Mouse (Mus musculus) fat pad, adult 2 months (tissue): ENCODE measurements at regions not wholly inside any gene's neighbourhood (a gene's known extent, or its start where the extent isn't known, plus 50 kb on each side); places are given as distances from the start of the nearest gene placed in this dataset.

Source experiments
- DNase-seq: peaks from one replicate; pipeline ENCODE4 v3.0.0-alpha.2; 2011; ENCODE audit warnings: low read depth, low spot score; ENCODE audit errors: extremely low read depth

DNA sequence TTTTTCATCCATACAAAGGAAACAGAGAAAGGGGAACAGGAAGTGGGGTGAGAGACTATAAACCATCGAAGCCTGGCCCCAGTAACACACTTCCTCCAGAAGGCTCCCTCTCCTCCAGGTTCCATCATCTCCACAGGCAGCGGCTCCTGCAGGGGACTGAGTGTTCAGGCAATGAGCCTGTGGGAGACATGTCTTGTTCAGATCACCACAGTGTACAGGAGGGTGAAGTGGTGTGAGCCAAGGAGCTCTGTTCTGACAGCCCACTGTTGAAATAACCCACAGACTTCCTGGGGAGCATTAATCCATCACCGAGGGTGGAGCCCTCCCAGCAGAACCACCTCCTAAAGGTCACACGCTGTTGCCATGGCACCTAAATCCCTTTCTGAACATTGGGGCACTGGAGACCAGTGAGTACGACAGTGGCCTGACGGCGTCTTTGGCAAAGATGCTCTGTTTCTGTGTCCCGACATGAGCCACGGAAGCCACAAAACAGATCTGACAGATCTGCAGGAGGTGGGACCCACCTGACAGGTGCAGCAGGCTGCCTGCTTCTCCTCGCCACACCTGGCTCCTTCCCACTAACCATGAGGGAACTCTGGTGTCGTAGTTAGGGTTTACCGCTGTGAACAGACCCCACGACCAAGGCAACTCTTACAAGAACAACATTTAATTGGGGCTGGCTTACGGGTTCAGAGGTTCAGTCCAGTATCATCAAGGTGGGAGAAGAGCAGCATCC, 60.9 kb downstream of the Psmg1 start:
- DNase-seq = no peak

DNA sequence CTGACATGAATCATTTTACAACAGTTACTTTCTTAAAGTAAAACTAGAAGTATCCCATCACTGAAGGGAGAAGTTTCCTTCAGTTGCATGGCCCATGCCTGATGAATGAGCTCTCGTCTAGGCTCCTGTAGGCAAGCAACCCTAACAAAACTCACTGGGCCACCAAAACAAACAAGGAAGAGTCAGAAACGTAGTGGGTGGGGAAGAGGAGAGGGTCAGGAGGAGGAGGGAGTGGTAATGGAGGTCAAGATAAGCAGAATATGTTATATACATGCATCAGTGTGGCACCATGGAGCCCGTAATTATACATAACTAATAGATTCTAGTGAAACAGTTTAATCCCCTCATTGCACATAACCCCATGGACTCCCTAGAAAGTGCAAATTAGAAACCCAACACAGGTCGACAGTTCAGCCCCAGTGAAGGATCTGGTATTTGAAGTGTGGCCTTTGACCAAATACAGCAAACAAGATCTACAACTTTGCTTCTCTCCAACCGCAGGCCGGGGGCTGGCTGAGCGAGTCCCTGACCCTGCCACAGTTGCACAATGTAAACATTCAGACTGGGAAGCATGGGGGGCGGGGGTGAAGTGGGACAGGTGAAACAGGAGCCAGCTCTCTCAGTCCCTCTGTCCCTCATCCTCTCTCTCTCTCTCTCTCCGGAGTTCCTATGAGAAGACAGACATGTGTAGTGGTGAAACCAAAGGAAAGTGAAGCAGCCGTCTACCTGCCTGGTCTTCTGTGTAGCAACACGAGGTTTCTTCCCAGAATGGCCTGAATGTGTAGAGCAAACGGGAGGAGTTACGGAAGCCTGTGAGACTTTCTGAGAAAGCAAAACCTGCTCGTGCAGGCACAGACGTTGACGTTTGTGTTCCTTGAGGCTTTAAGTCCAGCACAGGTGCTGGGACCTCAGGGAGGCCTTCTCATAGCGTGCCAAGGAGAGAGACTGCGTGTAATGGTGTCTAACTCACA, 62.2 kb downstream of the Psmg1 start:
- DNase-seq = no peak

DNA sequence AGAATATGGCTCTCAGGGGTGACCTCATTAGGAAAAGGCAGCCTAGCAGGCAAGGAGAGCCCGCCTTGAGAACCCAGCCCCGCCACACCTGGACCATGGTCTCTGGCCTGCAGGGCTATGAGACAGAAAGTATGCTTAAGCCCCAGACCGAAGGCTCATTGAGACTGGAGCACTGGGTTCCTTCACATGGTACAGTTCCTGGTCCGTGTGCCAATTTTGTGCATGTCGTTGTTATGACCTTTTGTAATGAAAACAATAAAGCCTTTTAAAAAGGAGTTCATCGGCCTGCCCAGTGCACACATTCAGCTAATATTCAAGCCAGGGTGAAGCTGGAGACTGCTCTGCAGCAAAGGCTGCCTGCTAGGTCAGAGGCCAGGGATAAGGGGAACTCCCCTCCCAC, 64.2 kb downstream of the Psmg1 start:
- no peak for DNase-seq

DNA sequence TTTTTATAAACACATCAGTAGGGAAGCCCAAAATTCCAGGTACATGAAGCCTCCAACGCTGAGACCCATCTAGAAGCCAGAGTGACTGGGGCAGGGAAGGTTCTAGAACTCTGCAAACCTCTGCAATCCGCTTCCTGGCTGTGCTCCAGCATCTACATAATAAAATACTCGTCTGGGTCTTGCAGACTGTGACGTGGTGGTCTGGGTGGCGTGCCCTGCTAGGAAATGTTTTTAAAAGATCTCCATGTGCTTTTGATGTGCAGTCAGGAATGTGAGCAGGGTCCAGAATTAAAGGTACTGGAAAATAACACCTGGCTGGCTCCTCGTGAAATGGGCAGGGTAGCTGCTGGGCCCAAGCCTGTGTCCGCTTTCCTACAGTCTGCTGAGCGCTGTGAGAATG, 66.0 kb downstream of the Psmg1 start:
- DNase-seq = no peak

DNA sequence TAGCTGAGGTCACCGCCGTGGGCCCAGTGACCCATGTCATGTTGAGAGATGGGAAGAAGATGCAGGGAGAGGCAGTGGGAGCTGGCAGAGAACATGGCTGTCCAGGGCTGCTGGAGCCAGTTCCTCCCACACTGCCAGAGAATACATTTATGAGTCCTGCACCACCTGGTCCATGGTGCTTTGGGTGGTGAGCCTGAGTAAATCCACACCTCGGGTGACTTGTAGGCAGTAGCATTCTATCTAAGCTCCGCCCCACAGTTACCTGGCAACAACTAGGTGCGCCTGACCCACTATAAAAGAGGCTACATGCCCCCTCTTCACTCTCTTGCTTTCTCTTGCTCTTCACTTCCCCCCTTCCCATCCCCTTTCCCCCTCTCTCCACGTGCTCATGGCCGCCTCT, 66.8 kb downstream of the Psmg1 start:
- no peak for DNase-seq

DNA sequence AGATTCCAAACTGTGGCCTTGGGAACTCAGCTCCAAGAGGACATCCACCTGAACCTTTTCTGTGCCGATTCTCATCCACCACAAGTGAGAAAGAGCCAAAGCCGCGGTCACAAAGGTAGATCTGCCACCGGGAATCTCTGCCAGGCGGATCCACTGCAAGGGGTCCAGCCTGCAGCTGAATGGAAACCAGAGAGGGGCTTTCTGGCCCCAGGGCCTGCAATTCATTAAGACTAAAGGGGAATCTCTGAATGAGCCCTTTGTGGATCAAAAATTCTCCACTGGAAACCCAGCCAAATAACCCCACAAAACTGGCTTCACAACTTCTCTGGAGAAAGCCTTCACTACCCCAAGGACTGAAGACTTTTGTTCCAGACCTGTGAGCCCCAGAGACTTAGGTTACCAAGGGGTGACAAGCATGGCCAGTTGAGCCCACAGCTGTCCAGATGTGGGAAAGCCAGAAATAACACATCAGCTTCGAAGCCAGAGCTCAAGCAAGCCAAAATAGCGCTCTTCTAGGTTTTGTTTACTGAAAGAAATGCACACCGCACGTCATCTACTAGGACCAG, 68.3 kb downstream of the Psmg1 start:
- no peak for DNase-seq

DNA sequence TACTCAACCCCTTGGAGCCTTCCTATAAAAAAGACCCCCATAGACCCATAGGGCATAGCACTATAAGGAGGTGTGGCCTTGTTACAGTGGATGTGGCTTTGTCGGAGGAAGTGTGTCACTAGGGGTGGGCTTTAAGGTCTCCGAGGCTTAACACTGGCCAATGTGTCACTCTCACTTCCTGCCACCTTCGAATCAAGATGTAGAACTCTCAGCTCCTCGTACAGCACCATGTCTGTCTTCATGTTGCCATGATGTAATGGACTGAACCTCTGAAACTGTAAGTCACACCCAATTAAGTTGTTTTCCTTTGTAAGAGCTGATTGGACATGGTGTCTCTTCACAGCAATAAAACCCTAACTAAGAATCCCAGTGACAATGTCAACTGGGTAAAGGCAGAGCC, 69.6 kb downstream of the Psmg1 start:
- no peak for DNase-seq

DNA sequence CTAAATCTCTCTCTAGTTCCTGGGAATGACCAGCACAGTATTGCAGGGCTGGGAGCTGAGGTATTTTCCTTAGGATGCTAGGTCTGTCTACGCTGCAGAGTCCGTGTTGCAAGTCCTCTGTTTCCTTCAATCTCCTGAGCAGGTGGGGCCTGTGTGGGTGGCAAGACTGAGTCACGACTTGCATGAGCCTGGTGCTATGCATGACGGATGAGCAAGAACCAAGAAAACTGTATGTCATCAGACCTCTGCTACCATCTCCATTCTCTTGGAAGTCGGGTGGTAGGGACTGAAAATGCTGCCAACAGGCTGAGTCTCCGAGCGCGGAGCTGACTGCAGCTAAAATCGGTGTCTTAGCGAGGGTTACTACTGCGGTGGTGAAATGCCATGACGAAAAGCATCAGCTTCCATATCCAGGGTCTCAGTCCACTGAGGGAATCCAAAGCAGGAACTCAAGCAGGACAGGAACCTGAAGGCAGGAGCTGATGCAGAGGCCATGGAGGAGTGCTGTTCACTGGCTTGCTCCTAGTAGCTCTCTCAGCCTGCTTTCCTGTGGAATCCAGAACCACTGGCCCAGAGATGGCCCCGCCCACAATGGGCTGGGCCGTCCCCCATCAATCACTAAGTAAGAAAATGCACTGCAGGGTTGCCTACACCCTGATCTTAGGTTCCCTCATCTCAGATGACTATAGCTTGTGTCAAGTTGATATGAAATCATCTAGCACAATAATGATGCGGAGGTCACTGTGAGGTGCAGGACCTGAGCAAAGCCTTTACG, 71.9 kb downstream of the Psmg1 start:
- no peak for DNase-seq

DNA sequence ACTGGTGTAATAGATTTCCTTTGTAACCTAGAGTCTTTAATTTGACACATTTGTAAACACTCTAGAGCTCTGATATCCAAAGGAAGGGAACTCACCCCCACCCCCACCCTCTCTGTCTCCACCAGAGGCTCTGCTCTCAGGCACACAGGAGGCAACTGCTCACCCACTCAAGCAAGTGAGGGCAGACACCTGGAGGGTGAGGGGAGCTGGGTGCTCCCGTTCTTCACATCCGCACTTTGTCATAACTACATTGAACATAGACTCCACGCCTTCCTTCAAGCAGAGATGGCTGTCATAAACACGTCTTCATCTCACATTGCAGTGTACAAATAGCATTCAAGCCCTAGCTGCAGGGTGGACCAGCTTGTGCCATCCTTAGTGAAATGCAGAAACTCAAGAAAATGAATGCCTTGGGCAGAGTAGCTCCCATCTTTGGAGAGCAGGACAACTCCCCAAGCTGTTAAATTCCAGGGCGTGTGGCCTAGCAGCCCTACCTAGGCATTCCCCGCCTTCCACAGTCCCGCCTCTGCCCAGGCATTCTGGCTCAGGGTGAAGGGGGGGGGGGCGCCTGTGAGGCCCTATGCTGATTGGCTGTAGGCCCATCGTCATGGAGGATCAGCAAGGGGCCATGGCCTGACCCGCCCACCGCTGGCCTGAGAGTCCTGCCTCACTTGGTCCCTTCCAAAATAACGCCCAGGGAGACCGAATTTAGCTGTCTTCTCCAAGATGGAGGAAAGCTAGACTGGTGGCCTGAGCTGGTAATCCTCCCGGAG, 72.9 kb downstream of the Psmg1 start:
- no peak for DNase-seq

DNA sequence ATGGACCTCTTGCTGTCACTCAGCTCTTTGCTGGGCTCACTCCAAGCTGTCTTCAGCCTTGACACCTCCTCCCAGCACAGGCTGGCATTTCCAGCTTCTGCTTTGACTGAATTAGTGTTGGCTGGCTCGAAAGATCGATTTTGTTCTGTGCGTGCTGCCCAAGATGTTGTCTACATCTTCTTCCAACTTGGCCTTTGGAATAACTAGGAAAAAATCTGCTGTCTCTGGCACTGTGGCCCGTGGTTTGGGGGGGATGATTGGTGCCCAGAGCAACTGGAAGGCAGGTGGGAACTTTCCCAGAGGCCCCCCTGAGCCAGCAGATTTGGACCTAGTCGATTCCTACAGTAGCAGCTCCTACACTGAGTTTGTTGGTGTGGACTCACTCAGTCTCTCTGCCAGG, 76.9 kb downstream of the Psmg1 start:
- DNase-seq = no peak

DNA sequence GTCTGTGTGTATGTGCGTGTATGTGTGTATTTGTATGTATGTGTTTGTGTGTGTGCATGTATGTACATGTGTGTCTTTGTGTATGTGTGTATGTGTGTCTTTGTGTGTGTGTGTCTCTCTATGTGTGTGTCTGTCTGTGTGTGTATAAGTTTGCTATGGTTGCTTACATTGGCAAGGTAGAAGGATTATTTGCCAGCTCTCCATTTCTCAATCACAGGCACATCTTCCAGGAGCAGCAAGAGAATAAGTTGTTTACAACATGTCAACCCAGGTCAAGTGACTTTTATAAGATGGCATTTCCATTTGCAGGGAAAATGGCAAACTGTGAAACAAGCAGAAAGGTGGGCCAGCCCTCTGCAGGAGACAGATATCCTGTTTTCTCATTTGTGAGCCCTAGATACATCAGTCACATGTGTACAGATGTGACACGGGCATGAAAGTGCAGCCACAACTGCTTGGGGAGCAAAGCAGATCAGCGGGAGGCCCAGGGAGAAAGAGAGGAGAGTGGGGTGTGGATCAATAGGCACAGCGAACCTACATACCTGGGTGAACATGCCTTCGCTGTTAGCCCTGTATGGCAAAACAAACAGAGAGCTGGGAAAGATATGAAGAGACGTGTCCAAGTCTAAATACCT, 86.1 kb downstream of the Psmg1 start:
- DNase-seq = no peak

DNA sequence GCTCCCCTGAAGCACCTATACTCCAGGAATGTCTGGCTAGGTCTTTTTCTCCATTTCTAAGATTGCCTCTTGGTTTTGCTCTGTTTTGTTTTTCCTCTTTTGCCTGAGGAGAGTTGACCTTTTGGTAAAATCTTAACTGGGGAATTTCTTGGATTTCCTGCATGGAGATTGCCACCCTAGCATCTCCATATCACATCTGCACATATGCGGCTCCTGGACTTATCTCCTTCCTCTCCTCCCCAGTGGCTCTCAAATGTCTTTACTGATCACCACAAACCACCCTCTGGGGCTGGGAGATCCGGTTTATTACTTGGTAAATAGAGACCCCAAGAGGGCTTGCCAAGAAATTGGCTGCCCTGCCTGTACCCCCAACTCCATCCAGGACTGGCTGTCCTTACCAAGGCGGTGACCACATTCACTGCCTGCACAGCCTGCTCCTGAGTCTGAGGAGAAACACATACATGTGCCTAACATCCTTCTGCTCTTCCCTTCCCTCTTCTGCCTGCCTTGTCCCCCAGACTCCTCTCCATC, 87.3 kb downstream of the Psmg1 start:
- DNase-seq = no peak

DNA sequence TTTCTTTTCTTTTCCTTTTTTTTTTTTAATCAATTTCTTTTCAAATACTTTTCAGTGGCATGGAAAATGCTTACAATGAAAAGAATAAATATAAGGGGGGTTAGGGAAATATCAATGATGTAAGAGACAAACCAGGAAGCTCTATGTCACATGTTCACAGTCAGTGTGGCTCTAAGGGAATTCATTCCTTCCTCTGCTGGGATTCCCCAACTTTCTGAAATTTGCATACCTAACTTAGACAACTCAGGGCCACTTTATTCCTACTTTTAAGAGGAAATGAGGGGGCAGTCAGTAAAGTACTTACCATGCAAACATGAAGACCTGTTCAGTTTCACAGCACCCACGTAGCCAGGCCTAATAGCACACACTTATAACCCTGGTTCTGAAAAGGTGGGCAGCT, 88.6 kb downstream of the Psmg1 start:
- no peak for DNase-seq

DNA sequence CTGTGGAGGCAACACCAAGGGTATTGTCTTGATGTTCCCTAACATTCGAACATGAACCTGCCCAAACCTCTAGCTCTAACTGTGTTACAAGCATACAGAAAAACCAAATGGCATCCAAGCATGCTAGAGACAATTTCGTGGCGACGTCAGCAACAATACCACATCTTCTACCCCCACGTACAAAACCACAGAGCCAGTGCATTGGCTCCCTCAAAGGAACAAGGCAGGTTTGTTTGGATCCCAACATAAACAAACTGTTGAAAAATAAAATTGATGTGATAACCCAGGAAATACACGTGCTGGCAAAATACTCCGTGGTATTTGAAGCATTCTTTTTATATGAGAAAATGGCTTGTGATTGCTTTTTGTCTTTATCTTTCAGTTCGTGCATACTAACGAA, 89.4 kb downstream of the Psmg1 start:
- DNase-seq = no peak

DNA sequence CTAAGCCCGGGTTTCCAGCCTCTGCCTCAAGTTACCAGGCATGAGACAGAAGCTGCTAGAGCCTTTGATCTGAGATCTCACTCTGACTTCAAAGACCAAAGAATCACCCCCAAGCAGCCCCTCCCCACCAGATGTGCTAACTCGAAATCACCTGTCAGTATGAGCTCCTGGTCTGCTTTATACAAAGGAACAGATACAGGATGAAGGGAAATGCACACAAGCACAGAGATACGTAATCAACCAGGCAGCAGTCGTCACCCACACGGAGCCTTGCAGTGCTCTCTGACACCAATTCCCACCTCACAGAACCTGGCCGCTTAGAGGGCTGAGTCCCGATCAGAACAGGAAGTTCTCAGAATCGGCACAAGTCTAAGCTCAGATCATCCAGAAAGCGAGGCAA, 90.6 kb downstream of the Psmg1 start:
- no peak for DNase-seq

DNA sequence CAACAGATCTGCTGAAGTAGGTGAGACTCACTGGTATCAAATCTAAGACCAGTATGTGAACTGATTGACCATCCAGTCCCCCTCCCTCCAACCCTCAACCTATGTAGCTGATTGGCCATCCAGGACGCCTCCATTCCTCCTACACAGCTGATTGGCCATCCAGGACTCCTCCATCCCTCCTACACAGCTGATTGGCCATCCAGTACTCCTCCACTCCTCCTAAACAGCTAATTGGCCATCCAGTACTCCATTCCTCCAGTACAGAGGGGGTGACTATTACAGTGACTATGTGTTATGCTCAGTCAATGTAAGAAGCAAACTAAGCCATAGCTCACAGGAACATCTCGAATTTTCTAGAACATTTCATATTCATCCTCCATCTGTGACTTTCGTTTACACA, 91.1 kb downstream of the Psmg1 start:
- DNase-seq = no peak

DNA sequence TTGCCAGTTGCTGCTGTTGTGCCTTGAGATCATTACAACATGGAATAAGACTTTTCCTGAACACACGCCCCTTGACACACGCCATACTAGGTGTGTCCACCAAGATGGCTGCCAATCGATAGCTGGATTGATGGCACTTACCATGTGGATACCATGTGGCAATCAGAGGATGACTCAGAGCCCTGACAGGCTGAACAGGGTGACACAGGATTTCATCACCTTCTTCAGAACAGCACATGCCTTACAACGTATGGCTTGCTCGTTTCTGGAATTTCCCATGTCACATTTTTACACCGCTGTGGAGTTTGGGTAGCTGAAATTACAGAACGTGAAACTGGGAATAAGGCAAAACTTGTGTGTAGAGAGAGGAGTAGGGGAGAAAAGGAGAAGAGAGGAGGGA, 92.9 kb downstream of the Psmg1 start:
- peak; percentile 80 for DNase-seq

DNA sequence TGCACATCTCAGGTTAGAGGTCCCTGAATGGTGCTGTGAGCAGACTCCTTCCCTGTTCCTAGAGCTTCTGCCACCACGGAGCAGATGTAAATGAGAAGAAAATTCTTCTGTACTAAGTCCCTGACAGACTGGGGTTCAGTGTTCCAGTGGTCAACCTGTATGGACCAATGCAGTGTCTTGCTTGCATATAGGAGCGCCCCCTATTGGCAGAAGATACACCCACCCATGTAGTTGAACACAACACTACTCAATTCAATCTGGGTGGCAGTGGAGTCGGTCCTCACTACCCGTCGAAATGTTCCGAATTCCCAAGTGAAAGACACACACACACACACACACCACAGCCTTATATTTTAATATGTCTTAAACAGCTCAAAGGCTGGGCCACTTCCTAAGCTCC, 94.6 kb downstream of the Psmg1 start:
- DNase-seq = no peak

DNA sequence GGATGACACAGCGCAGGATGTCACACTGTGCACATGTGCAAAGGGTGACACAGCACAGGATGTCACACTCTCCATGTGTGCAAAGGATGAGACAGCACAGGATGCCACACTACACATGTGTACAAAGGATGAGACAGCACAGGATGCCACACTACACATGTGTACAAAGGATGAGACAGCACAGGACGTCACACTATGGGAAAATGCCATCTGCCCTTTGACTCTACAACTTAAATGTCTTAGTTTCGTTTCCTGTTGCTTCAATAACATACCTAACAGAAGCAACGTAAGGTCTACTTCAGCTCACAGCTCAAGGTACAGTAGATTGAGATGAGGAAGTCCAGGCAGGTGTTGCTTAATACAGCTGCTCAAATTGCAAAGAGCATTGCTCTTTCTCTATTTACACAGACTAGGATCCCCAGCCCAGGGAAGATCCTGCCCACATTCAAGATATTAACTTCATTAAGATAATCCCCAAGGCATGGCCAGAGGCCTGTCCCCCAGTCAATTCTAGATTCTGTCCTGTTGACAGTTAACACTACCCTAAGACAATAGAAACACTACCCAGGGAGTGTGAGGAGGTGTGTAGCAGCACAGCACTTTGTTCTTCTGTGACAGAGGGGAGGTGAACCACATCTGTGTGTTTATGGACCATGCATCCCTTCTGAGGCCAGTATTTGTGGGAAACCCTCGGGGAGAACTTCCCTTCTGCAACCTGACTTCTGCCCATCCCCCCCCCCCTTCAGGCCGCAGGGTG, 97.0 kb downstream of the Psmg1 start:
- no peak for DNase-seq
